Mouse (Mus musculus) heart, embryonic 14.5 days (tissue): ENCODE data around the gene Spc24. TPM values are rescaled to one million over a fixed set of nuclear protein-coding genes. Genes with fewer than 3 reads are reported as not detected.

Source experiments
- ATAC-seq: fragments of 200-750 bp; cut with Nextera tagmentation; 2 replicates; pipeline ENCODE4 v1.8.0; 2017; ENCODE audit warnings: low read depth, moderate TSS enrichment; ENCODE audit not compliant: insufficient number of reproducible peaks, insufficient read depth, low FRiP score
- H3K27ac ChIP-seq, 2 experiments: fragments of 200-500 bp in 1 of 2; fragments of 300-500 bp in 1 of 2; sonication (generic) in 1 of 2; replicated peaks in 1 of 2; 2 replicates each; pipeline ENCODE4 v1.5.1; 2012 to 2014; ENCODE audit warnings: low read depth in 2 of 2, low read length in 2 of 2, control low read depth in 1 of 2, mild to moderate bottlenecking in 1 of 2, mixed read lengths in 1 of 2; ENCODE audit not compliant: control insufficient read depth in 1 of 2, insufficient read depth in 1 of 2
- H3K27me3 ChIP-seq: fragments of 300-500 bp; sonication (generic); 2 replicates; pipeline ENCODE4 v1.6.1; 2014; ENCODE audit warnings: mild to moderate bottlenecking, low read length, control low read depth; ENCODE audit not compliant: control insufficient read depth, insufficient read depth
- H3K36me3 ChIP-seq: fragments of 300-500 bp; sonication (generic); 2 replicates; pipeline ENCODE4 v1.6.1; 2014; ENCODE audit warnings: mild to moderate bottlenecking, control low read depth, low read length, mixed read lengths; ENCODE audit not compliant: control insufficient read depth, insufficient read depth
- H3K4me1 ChIP-seq, 2 experiments: fragments of 200-500 bp in 1 of 2; fragments of 300-500 bp in 1 of 2; sonication (generic) in 1 of 2; 2 replicates each; pipeline ENCODE4 v1.6.1; 2012 to 2014; ENCODE audit warnings: low read length in 2 of 2, control low read depth in 1 of 2, mixed read lengths in 1 of 2; ENCODE audit not compliant: control insufficient read depth in 2 of 2, insufficient read depth in 2 of 2
- H3K4me2 ChIP-seq: fragments of 300-500 bp; sonication (generic); 2 replicates; pipeline ENCODE4 v1.6.1; 2014; ENCODE audit warnings: mild to moderate bottlenecking, low read length
- H3K4me3 ChIP-seq, 2 experiments: fragments of 200-500 bp in 1 of 2; fragments of 300-500 bp in 1 of 2; sonication (generic) in 1 of 2; 2 replicates each; pipeline ENCODE4 v1.5.1; 2012 to 2014; ENCODE audit warnings: low read length in 2 of 2, mild to moderate bottlenecking in 2 of 2, control low read depth in 1 of 2, low read depth in 1 of 2, moderate library complexity in 1 of 2; ENCODE audit not compliant: control insufficient read depth in 1 of 2, insufficient read depth in 1 of 2
- H3K9ac ChIP-seq: fragments of 300-500 bp; sonication (generic); 2 replicates; pipeline ENCODE4 v1.6.1; 2014; ENCODE audit warnings: mild to moderate bottlenecking, low read length
- H3K9me3 ChIP-seq: fragments of 300-500 bp; sonication (generic); 2 replicates; pipeline ENCODE4 v1.6.1; 2016; ENCODE audit warnings: low read length, control low read depth; ENCODE audit not compliant: control insufficient read depth
- WGBS: fragments of 180-500 bp; shearing (Covaris S2); extraction: QIAGEN DNeasy Blood & Tissue Kit; methylation state at CpG from one replicate; pipeline ENCODE4 v1.1.7; 2014; 5-methylcytosine and 5-hydroxymethylcytosine counted together
- polyA plus RNA-seq: library from polyadenylated mRNA; unstranded; fragments of >200 nt; fragmentation: Nextera tagmentation; extraction: Ambion mirVana; gene quantifications from 2 replicates; pipeline ENCODE4 v1.2.1, GENCODE M21; 2014

Gene Spc24
- polyA plus RNA-seq, 1 experiment from 2014 or later, result 97.9 TPM

- Histone ChIP-seq H3K4me1 (peaks cover 3 to 11% of the 10 kb centered on the region in 2 experiments; a peak in 3 of 4 replicates), H3K9me3 (no peaks in the 10 kb centered on the region), H3K9ac (no peak overlapping the region), H3K27ac (no peak overlapping the region), H3K4me2 (no peak overlapping the region), H3K4me3 (no peak overlapping the region), H3K36me3 (peaks cover 75% of the 10 kb centered on the region), H3K27me3 (no peaks in the 10 kb centered on the region)
- 93% methylated on average over 7 of the region's 7 CpGs for WGBS
- ATAC-seq, result no peak
These were observed 26.1 kb downstream of the Spc24 start for GRCm38 (mm10) chr9:21733989-21734388.

- no peak overlapping the region for H3K9ac ChIP-seq
- 80% methylated on average over 17 of the region's 17 CpGs for WGBS
- H3K27me3 ChIP-seq, result no peaks in the 10 kb centered on the region
- H3K36me3 ChIP-seq, result peaks cover 69% of the 10 kb centered on the region
- H3K9me3 ChIP-seq, result no peaks in the 10 kb centered on the region
- no peak overlapping the region for H3K4me3 ChIP-seq
- peaks cover 4 to 7% of the 10 kb centered on the region in 2 experiments; a peak in 3 of 4 replicates for H3K4me1 ChIP-seq
- no peak overlapping the region for H3K4me2 ChIP-seq
- ATAC-seq, result no peak
- H3K27ac ChIP-seq, result no peak overlapping the region
These were observed 26.7 kb downstream of the Spc24 start for GRCm38 (mm10) chr9:21733446-21733845.

GRCm38 (mm10) chr9:21732288-21732687, 27.8 kb downstream of the Spc24 start:
- no peaks in the 10 kb centered on the region for H3K9me3 ChIP-seq
- WGBS, result 92% methylated on average over 9 of the region's 9 CpGs
- H3K36me3 ChIP-seq, result peaks cover 58% of the 10 kb centered on the region
- no peak for ATAC-seq
- no peak overlapping the region for H3K9ac ChIP-seq
- H3K27me3 ChIP-seq, result no peaks in the 10 kb centered on the region
- no peak overlapping the region for H3K4me3 ChIP-seq
- H3K4me1 ChIP-seq, result peaks cover 4 to 7% of the 10 kb centered on the region in 2 experiments; a peak in 2 of 4 replicates
- H3K4me2 ChIP-seq, result no peak overlapping the region
- no peak overlapping the region for H3K27ac ChIP-seq

GRCm38 (mm10) chr9:21729264-21729663, 30.8 kb downstream of the Spc24 start:
- H3K36me3 ChIP-seq, result peaks cover 30% of the 10 kb centered on the region
- no peaks in the 10 kb centered on the region for H3K27me3 ChIP-seq
- no peak for ATAC-seq
- no peak overlapping the region for H3K4me2 ChIP-seq
- no peaks in the 10 kb centered on the region for H3K9me3 ChIP-seq
- no peak overlapping the region for H3K4me3 ChIP-seq
- H3K4me1 ChIP-seq, result peaks cover 14 to 26% of the 10 kb centered on the region in 2 experiments
- H3K27ac ChIP-seq, result no peak overlapping the region
- WGBS, result 57% methylated on average over 7 of the region's 7 CpGs
- H3K9ac ChIP-seq, result no peak overlapping the region

GRCm38 (mm10) chr9:21728261-21728832, 31.8 kb downstream of the Spc24 start:
- H3K4me2 ChIP-seq, result no peak overlapping the region
- H3K27ac ChIP-seq, result peak overlapping the region in 1 of 2 experiments; percentile 14; a peak in 1 of 4 replicates
- no peak overlapping the region for H3K9ac ChIP-seq
- no peak overlapping the region for H3K4me3 ChIP-seq
- peaks cover 21% of the 10 kb centered on the region for H3K36me3 ChIP-seq
- no peaks in the 10 kb centered on the region for H3K27me3 ChIP-seq
- H3K4me1 ChIP-seq, result peaks cover 14 to 26% of the 10 kb centered on the region in 2 experiments
- 77% methylated on average over 10 of the region's 10 CpGs for WGBS
- ATAC-seq, result no peak
- H3K9me3 ChIP-seq, result no peaks in the 10 kb centered on the region

- Histone ChIP-seq H3K9ac (no peak overlapping the region), H3K27ac (no peak overlapping the region)
These were observed 33.7 kb downstream of the Spc24 start for GRCm38 (mm10) chr9:21726218-21726975.

GRCm38 (mm10) chr9:21725224-21726121, 34.6 kb downstream of the Spc24 start:
- Histone ChIP-seq H3K4me1 (peaks cover 20 to 40% of the 10 kb centered on the region in 2 experiments), H3K9me3 (no peaks in the 10 kb centered on the region), H3K27ac (no peak overlapping the region), H3K4me2 (peak overlapping the region; percentile 93), H3K4me3 (peak overlapping the region; percentile 11 to 80; a peak in 2 of 4 replicates), H3K36me3 (0 out of 2 replicates have a peak, but pooled peaks cover 3% of the 10 kb centered on the region), H3K27me3 (no peaks in the 10 kb centered on the region), H3K9ac (peak overlapping the region; percentile 65)
- 56% methylated on average over 23 of the region's 23 CpGs for WGBS
- no peak for ATAC-seq

More at GRCm38 (mm10) chr9:21726218-21726975, 33.7 kb downstream of the Spc24 start:
- H3K4me2 ChIP-seq, result peak overlapping the region; percentile 93; the same call in 1 of the 2 replicates
- H3K4me1 ChIP-seq, result peaks cover 14 to 34% of the 10 kb centered on the region in 2 experiments
- H3K27me3 ChIP-seq, result no peaks in the 10 kb centered on the region
- H3K9me3 ChIP-seq, result no peaks in the 10 kb centered on the region
- no peak overlapping the region for H3K4me3 ChIP-seq
- 67% methylated on average over 14 of the region's 14 CpGs for WGBS
- 0 out of 2 replicates have a peak, but pooled peaks cover 3% of the 10 kb centered on the region for H3K36me3 ChIP-seq
- ATAC-seq, result no peak
